Mouse (Mus musculus) liver, embryonic 15.5 days (tissue): Measurements from ENCODE around the gene Sdk2. TPM values are rescaled to one million over a fixed set of nuclear protein-coding genes. Genes with fewer than 3 reads are reported as not detected.

Experiments
- ATAC-seq: fragments of 200-750 bp; cut with Nextera tagmentation; 2 replicates; pipeline ENCODE4 v1.8.0; 2017; ENCODE audit warnings: moderate number of reproducible peaks, mild to moderate bottlenecking, moderate library complexity; ENCODE audit not compliant: insufficient read depth
- H3K27ac ChIP-seq: fragments of 300-500 bp; sonication (generic); replicated peaks from 2 replicates; pipeline ENCODE4 v1.5.1; 2015; ENCODE audit warnings: mild to moderate bottlenecking, inconsistent platforms
- H3K27me3 ChIP-seq: fragments of 300-500 bp; sonication (generic); 2 replicates; pipeline ENCODE4 v1.6.1; 2015; ENCODE audit warnings: mild to moderate bottlenecking, inconsistent platforms
- H3K36me3 ChIP-seq: fragments of 300-500 bp; sonication (generic); replicated peaks from 2 replicates; pipeline ENCODE4 v1.6.1; 2015; ENCODE audit warnings: moderate library complexity, mild to moderate bottlenecking, inconsistent platforms
- H3K4me1 ChIP-seq: fragments of 300-500 bp; sonication (generic); replicated peaks from 2 replicates; pipeline ENCODE4 v1.6.1; 2015; ENCODE audit warnings: inconsistent platforms
- H3K4me2 ChIP-seq: fragments of 300-500 bp; sonication (generic); 2 replicates; pipeline ENCODE4 v1.6.1; 2015; ENCODE audit warnings: moderate library complexity, mild to moderate bottlenecking, inconsistent platforms
- H3K4me3 ChIP-seq: fragments of 300-500 bp; sonication (generic); replicated peaks from 2 replicates; pipeline ENCODE4 v1.5.1; 2015; ENCODE audit warnings: mild to moderate bottlenecking, inconsistent platforms
- H3K9ac ChIP-seq: fragments of 300-500 bp; sonication (generic); 2 replicates; pipeline ENCODE4 v1.6.1; 2015; ENCODE audit warnings: moderate library complexity, mild to moderate bottlenecking, inconsistent platforms
- H3K9me3 ChIP-seq: fragments of 300-500 bp; sonication (generic); replicated peaks from 2 replicates; pipeline ENCODE4 v1.6.1; 2016; ENCODE audit warnings: inconsistent platforms
- WGBS: fragments of 180-500 bp; shearing (Covaris S2); methylation state at CpG from one replicate; pipeline ENCODE4 v1.1.7; 2015; ENCODE audit warnings: mixed read lengths; ENCODE audit not compliant: insufficient replicate concordance; 5-methylcytosine and 5-hydroxymethylcytosine counted together
- polyA plus RNA-seq: library from polyadenylated mRNA; unstranded; fragments of >200 nt; fragmentation: Nextera tagmentation; extraction: Ambion mirVana; gene quantifications from 2 replicates; pipeline ENCODE4 v1.2.1, GENCODE M21; 2015

Gene Sdk2
- polyA plus RNA-seq, 1 experiment from 2014 or later, result 0.20 TPM

DNA sequence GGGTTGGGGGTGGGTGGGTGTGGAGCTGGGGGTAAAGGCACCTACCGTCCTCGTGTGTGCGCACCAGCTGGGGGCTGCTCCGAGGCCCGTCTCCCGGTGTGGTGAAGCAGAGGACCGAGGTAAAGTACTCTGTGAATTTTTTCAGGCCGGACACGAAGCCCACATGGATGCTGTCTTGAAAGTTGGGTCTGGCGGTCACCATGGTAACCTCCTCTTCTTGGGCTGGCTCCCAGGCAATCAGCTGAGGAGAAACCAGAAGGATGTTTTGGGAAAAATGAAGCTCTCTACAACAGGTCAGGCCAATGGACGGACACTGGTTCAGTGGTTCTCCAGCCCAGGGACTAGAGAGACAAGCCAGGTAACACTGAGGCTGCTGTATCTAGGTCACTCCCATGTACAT lies 224.0 kb downstream of the Sdk2 start:
- WGBS, result 72% methylated on average over 11 of the region's 11 CpGs
- H3K36me3 ChIP-seq, result no peaks in the 10 kb centered on the region
- no peaks in the 10 kb centered on the region for H3K27me3 ChIP-seq
- no peak for ATAC-seq
- no peak overlapping the region for H3K4me3 ChIP-seq
- H3K4me2 ChIP-seq, result no peak overlapping the region
- no peaks in the 10 kb centered on the region for H3K9me3 ChIP-seq
- H3K4me1 ChIP-seq, result no peaks in the 10 kb centered on the region
- no peak overlapping the region for H3K27ac ChIP-seq
- no peak overlapping the region for H3K9ac ChIP-seq

DNA sequence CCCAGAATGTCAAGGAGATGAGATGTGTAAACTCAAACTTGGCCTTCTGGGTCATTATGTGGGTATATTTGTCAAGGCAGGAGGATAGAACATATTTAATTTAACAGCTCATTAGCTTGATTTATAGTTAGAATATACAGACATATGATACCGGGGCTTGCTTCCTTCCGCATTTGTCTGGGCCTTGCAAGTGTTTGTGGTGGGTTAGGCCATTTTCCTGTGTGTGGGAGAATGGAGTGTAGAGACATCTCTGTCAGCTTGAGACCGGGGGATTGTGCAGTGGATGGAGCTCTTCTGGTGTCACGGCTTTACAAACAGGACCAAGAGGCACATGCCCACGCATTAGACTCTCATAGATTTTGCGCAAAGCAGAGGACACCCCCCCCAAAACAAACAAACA lies 235.2 kb downstream of the Sdk2 start:
- no peak overlapping the region for H3K27ac ChIP-seq
- H3K36me3 ChIP-seq, result no peaks in the 10 kb centered on the region
- peaks cover 3% of the 10 kb centered on the region; the same call in 1 of the 2 replicates for H3K27me3 ChIP-seq
- H3K4me1 ChIP-seq, result no peaks in the 10 kb centered on the region
- H3K4me2 ChIP-seq, result no peak overlapping the region
- no peak overlapping the region for H3K9ac ChIP-seq
- no peak overlapping the region for H3K4me3 ChIP-seq
- WGBS, result 62% methylated on average over 6 of the region's 6 CpGs
- no peaks in the 10 kb centered on the region for H3K9me3 ChIP-seq
- no peak for ATAC-seq

DNA sequence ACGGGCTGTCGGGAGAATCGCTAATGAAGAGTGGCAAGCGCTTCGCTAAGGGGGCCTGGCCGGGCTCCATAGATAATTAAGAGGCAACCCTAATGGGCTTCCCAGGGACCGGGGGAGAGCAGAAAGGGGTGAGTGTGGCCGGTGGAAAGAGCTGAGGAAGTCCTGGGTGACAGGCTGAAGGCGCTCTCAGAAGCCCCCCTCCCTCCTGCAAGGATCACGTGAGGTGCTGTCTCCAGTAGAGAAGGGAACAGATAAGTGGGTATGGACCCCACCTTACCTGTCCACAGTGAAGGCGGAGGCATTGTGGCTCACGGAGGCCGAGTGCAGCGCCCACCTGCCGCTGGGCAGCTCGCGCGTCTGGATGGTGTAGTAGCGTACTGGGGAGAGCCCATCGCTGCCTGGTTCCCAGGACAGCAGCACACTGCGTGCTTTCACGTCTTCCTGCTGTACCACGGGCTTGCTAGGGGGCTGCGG lies 238.7 kb downstream of the Sdk2 start:
- ATAC-seq, result no peak
- WGBS, result 41% methylated on average over 24 of the region's 24 CpGs
- no peak overlapping the region for H3K4me3 ChIP-seq
- H3K27ac ChIP-seq, result no peak overlapping the region
- peaks cover 3% of the 10 kb centered on the region; the same call in 1 of the 2 replicates for H3K27me3 ChIP-seq
- H3K4me1 ChIP-seq, result no peaks in the 10 kb centered on the region
- no peaks in the 10 kb centered on the region for H3K36me3 ChIP-seq
- H3K4me2 ChIP-seq, result no peak overlapping the region
- H3K9ac ChIP-seq, result no peak overlapping the region
- H3K9me3 ChIP-seq, result no peaks in the 10 kb centered on the region

DNA sequence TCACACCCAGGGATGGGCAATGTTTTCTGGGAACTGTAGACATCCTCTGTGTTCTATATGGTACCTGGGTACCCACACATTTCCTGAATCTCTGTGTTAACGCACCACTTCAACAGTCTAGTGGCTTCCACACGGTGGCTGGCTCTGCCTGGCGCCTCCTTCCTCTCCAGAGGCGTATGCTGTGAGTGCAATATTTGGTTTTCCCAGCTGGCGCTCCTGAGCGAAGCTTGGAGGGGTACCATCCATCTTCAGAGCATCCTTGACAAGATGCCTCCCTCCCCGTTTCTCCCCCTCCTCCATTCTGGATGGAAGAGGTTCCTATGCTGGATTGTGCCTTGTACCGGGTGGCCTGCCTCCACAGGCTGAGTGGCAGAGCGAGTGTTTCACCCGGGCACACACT lies 246.8 kb downstream of the Sdk2 start:
- no peak overlapping the region for H3K4me2 ChIP-seq
- H3K9me3 ChIP-seq, result no peaks in the 10 kb centered on the region
- no peak overlapping the region for H3K9ac ChIP-seq
- H3K4me1 ChIP-seq, result peaks cover 8% of the 10 kb centered on the region; the same call in 1 of the 2 replicates
- H3K27ac ChIP-seq, result no peak overlapping the region
- no peaks in the 10 kb centered on the region; the same call in 1 of the 2 replicates for H3K27me3 ChIP-seq
- H3K36me3 ChIP-seq, result no peaks in the 10 kb centered on the region
- 66% methylated on average over 10 of the region's 10 CpGs for WGBS
- H3K4me3 ChIP-seq, result no peak overlapping the region
- ATAC-seq, result no peak

DNA sequence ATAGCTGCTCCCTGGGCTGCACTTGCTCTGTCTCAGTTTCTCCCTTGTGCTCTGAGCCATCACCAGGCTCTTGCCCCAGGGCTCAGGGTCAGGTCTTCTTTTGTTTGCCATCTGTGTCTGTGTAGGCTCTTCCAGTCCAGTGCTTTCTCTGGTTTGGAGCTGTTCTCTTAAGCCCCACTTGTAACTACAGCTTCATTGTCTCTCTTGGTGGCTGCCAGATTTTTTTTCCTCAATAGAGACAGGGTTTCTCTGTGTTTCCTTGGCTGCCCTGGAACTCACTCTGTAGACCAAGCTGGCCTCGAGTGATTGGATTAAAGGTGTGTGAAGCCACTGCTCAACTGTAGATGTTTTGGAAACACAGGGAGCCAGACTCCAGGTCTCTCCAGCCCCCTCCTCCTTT lies 247.8 kb downstream of the Sdk2 start:
- H3K9me3 ChIP-seq, result no peaks in the 10 kb centered on the region
- no peaks in the 10 kb centered on the region; the same call in 1 of the 2 replicates for H3K27me3 ChIP-seq
- no peaks in the 10 kb centered on the region for H3K36me3 ChIP-seq
- no peak overlapping the region for H3K4me2 ChIP-seq
- H3K4me1 ChIP-seq, result peaks cover 8% of the 10 kb centered on the region; the same call in 1 of the 2 replicates
- ATAC-seq, result no peak
- H3K27ac ChIP-seq, result no peak overlapping the region
- WGBS, result 10% methylated on average over 1 of the region's 1 CpGs
- no peak overlapping the region for H3K4me3 ChIP-seq
- no peak overlapping the region for H3K9ac ChIP-seq

DNA sequence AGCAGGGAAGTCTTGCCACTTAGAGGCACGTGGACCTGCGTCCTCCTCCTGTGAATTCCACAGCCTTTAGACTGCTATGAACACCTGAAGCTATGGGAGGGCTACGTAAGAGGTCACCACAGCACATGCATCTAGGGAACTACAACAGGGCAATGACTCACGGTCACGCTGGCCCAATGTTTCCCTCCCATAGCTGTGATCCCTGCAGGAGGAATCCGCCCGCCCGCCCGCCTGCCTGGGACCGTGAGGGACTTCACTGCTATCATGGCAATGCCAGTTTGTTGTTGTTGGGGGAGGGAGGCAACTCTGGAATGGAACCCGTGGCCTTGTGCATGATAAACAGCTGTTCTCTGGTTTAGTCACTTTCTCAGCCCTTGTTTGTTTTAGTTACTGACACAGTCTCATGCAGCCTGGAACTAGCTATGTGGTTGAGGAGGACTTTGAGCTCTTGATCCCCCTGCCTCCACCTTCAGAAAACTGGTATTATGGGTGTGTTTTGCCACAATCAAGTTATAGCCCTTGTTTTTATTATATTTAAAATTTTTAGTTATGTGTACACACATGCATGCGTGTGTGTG lies 249.8 kb downstream of the Sdk2 start:
- no peak overlapping the region for H3K27ac ChIP-seq

DNA sequence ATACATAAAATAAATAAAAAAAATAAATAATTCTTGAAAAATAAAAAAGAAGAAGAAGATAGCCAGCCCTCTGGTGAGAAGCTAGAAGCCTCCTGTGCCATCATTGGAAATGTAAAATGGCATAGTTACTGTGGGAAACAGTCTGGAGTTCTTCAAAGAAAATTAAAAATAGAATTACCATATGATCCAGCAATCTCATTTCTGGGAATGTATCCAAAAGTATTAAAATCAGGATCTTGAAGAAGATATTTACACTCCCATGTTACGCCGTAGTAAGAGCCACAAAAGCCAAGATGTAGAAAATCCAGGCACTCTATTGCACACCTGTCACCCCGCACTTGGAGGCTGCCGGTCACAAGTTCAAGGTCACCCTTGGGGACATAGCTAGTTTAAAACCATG lies 250.4 kb downstream of the Sdk2 start:
- H3K4me1 ChIP-seq, result peaks cover 8% of the 10 kb centered on the region; the same call in 1 of the 2 replicates
- no peak overlapping the region for H3K27ac ChIP-seq

More for the DNA sequence above, 249.8 kb downstream of the Sdk2 start:
- Histone ChIP-seq H3K4me1 (peaks cover 8% of the 10 kb centered on the region; the same call in 1 of the 2 replicates), H3K4me3 (no peak overlapping the region), H3K36me3 (no peaks in the 10 kb centered on the region), H3K9me3 (no peaks in the 10 kb centered on the region), H3K4me2 (no peak overlapping the region), H3K9ac (no peak overlapping the region), H3K27me3 (peaks cover under 1% of the 10 kb centered on the region; the same call in 1 of the 2 replicates)
- WGBS, result 61% methylated on average over 12 of the region's 12 CpGs
- ATAC-seq, result no peak

DNA sequence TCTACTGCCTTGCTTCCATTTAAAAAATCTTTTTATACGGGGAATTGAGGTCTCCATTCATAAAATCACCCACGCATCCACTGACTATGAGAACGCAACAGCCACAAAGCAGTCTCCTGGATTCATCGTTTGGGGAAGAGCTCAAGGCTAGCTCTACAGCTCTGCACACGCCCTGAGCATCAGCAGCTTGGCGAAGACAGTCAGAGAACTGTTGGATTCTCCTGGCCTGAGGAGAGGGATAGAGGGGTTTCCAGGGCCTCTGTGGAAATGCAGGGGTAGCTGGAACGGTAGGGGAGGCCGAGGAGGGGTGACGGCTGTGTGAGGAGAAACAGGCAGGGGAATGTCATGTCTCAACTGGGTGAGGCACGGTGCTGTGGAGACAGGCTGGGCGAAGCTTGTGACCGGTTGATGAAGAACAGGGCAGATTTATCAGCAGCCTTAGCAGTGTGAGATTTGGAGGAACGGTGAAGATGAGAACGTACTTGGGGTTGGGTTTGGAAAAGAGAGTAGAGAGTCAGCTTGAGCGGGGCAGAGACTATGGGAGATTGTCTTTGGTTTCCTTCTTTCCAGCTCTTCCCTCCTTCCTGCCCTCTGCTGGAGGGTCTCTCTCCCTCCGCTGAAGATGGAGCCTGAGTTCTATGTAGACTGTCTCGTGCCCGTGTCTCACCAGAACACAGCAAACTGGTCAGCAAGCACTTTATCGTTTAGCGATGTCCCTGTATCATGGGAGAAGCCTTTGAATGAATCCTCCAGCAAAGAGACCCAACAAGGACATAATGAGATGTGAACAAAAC lies 255.1 kb downstream of the Sdk2 start:
- Histone ChIP-seq H3K27ac (no peak overlapping the region), H3K27me3 (peaks cover 32% of the 10 kb centered on the region), H3K36me3 (no peaks in the 10 kb centered on the region), H3K9me3 (no peaks in the 10 kb centered on the region), H3K4me3 (no peak overlapping the region), H3K9ac (no peak overlapping the region), H3K4me2 (no peak overlapping the region), H3K4me1 (peaks cover 4% of the 10 kb centered on the region)
- ATAC-seq, result no peak
- 46% methylated on average over 20 of the region's 20 CpGs for WGBS

More for the DNA sequence above, 250.4 kb downstream of the Sdk2 start:
- Histone ChIP-seq H3K9me3 (no peaks in the 10 kb centered on the region), H3K4me3 (no peak overlapping the region), H3K27me3 (peaks cover 5% of the 10 kb centered on the region), H3K36me3 (no peaks in the 10 kb centered on the region), H3K4me2 (no peak overlapping the region), H3K9ac (no peak overlapping the region)
- no peak for ATAC-seq
- WGBS, result 81% methylated on average over 4 of the region's 4 CpGs

DNA sequence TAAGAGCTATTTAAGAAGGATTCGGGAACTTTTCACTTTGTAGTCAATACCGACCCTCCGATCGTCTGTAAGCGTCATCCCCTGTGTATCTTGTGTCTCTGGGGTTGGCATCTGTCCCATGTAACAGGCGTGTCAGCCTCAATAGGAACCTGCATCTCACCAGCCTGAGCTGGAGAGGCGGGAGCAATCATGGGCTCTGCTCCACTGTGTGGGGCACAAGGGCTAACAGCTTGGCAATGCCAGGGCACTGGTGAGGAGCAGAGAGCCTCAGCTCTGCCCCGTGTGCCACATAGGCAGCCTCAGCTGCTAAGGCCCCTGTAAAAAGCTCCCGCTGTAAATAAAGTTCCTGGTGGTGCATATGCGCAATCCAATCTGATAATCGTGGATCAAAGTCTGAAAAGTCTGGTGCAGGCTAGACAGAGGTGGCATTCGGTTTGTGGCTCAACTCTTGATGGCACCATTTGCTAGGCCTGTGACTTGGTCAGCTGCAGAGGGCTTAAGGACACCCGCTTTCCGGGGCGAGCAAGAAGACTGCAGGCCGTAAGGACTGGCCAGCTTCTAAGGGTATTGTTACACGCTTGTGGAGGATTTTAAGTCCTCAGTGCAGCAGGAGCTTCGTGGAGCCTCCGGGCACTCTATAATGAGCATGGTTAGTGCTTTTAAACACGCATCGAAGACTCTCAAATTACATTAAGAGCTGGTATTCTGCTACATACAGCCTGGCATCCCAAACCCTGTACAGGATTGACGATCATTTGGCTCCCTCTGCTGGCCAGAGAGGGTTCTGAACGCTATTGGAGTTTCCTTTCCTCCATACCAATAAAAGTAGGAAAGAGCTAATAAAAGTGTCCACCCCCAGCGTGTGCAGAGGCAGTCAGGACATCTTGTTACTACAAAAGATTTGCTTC lies 256.0 kb downstream of the Sdk2 start:
- Histone ChIP-seq H3K4me3 (no peak overlapping the region), H3K27ac (no peak overlapping the region), H3K9me3 (no peaks in the 10 kb centered on the region), H3K4me1 (peaks cover 8% of the 10 kb centered on the region), H3K9ac (no peak overlapping the region), H3K27me3 (peaks cover 40% of the 10 kb centered on the region), H3K4me2 (no peak overlapping the region), H3K36me3 (no peaks in the 10 kb centered on the region)
- WGBS, result 47% methylated on average over 24 of the region's 24 CpGs
- 0 out of 2 replicates have a peak, but pooled peaks have one; percentile 34 for ATAC-seq

DNA sequence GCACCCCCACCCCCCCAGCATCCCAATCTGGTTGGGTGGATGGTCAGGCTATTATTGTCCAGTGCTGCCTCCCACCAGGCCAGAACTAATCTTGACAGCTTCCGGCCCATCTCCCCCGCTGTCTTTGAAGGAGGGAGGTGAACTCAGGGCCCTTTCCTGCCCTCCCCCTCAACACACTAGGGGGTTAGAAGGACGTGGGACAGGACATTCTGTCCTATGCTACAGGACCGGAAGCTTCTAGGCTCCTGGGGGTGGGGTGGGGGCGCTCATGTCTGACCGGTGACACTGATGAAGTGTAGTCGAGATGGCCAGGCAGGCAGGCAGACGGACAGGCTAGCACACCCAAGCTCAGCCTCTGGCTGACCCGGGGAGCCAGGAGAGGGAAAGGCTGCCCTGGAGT lies 259.8 kb downstream of the Sdk2 start:
- Histone ChIP-seq H3K4me3 (no peak overlapping the region), H3K36me3 (no peaks in the 10 kb centered on the region), H3K9me3 (no peaks in the 10 kb centered on the region), H3K4me2 (no peak overlapping the region), H3K27me3 (peaks cover 66% of the 10 kb centered on the region), H3K9ac (no peak overlapping the region), H3K4me1 (peaks cover 27% of the 10 kb centered on the region), H3K27ac (no peak overlapping the region)
- ATAC-seq, result peak; percentile 32; the same call in 1 of the 2 replicates
- 35% methylated on average over 9 of the region's 9 CpGs for WGBS
